In genomic region chr5:142747026-142747629, GRCm38 (mm10) we compare ENCODE assay signal across 21 mouse cellular contexts. TPM values are rescaled to one million over a fixed set of nuclear protein-coding genes. Genes with fewer than 3 reads are reported as not detected.
DNase-seq lines count a peak whose midpoint lies in the region; ATAC-seq and TF ChIP-seq lines count a peak whose summit lies in the region.
"Had no signal": no experiment of that assay in that cellular context is flagged by ENCODE, and none has a peak within 500 bp of the region (broad histone marks: within the 10 kb centered on the region; RNA-seq: fewer than 3 reads in every experiment).

No protein-coding gene starts in this region.

- H3K36me3 ChIP-seq in hindbrain, embryonic 14.5 days (replicated peaks; ENCODE audit: control insufficient read depth, insufficient read depth): peaks cover 89% of the 10 kb centered on the region
- H3K36me3 ChIP-seq in hindbrain, embryonic 10.5 days: peaks cover 98% of the 10 kb centered on the region
- H3K36me3 ChIP-seq in spleen, adult 2 months (ENCODE audit: control insufficient read depth, insufficient read depth, low read length): peaks cover 21% of the 10 kb centered on the region

- no peak for TF ChIP-seq CTCF in spleen, adult 2 months (IDR thresholded peaks at IDR 0.05; ENCODE audit: extremely low read depth, insufficient read depth, insufficient read length, insufficient replicate concordance)

- H3K9me3 ChIP-seq in hindbrain, embryonic 14.5 days (ENCODE audit: control insufficient read depth, low read length): no peaks in the 10 kb centered on the region
- 0 out of 2 replicates have a peak, but pooled peaks cover 2% of the 10 kb centered on the region for H3K9me3 ChIP-seq in hindbrain, embryonic 10.5 days
- H3K9me3 ChIP-seq: forebrain, embryonic 10.5 days; kidney, embryonic 15.5 days; lung, embryonic 15.5 days had no signal

- ATAC-seq in hindbrain, embryonic 14.5 days (ENCODE audit: low FRiP score): no peak
- ATAC-seq: intestine, postnatal 0 days; midbrain, embryonic 16.5 days had no signal

- DNase-seq in hindbrain, embryonic 14.5 days (ENCODE audit: low spot score): no peak
- no peak for DNase-seq in hindbrain, embryonic 10.5 days (ENCODE audit: low spot score)
- DNase-seq in spleen, adult 2 months (ENCODE audit: low read depth in 1 of 2, low spot score in 2 of 2): no peak
- DNase-seq in spleen, adult 18-20 months: no peak
- DNase-seq in thymus, postnatal 14 days: no peak
- no peak for DNase-seq in cerebellum, adult 9-11 months
- DNase-seq: cerebellum, adult 8-10 months; kidney, postnatal 36 days; right cerebral cortex, adult 18-20 months; right cerebral cortex, postnatal 4 days; thymus, adult 2 months had no signal

- peak overlapping the region; percentile 11; the same call in 1 of the 2 replicates for H3K27ac ChIP-seq in hindbrain, embryonic 14.5 days
- H3K27ac ChIP-seq in hindbrain, embryonic 10.5 days: no peak overlapping the region
- peak overlapping the region; percentile 19; the same call in 1 of the 2 replicates for H3K27ac ChIP-seq in spleen, adult 2 months (ENCODE audit: insufficient read depth, low read length)
- H3K27ac ChIP-seq in brown adipose tissue, adult 24 weeks (replicated peaks; ENCODE audit: low read depth, low read length): 0 out of 2 replicates have a peak overlapping the region, but pooled peaks have one; percentile 48
- H3K27ac ChIP-seq: forebrain, embryonic 10.5 days; kidney, embryonic 15.5 days; liver, embryonic 14.5 days; lung, embryonic 15.5 days; stomach, postnatal 0 days had no signal

- no peak for TF ChIP-seq POLR2A in spleen, adult 2 months (IDR thresholded peaks at IDR 0.05; ENCODE audit: low read depth, low read length)

- H3K27me3 ChIP-seq in hindbrain, embryonic 14.5 days (ENCODE audit: control insufficient read depth, insufficient read depth, low read length): no peaks in the 10 kb centered on the region
- no peaks in the 10 kb centered on the region for H3K27me3 ChIP-seq in hindbrain, embryonic 10.5 days (ENCODE audit: insufficient read depth, poor library complexity, severe bottlenecking)
- H3K27me3 ChIP-seq in spleen, adult 2 months (ENCODE audit: control insufficient read depth, insufficient read depth, low read length): no peaks in the 10 kb centered on the region
- H3K27me3 ChIP-seq: kidney, embryonic 15.5 days; lung, embryonic 15.5 days had no signal

- H3K4me1 ChIP-seq in hindbrain, embryonic 14.5 days (replicated peaks; ENCODE audit: control insufficient read depth, insufficient read depth, low read length): no peaks in the 10 kb centered on the region
- peaks cover 11% of the 10 kb centered on the region; the same call in 1 of the 2 replicates for H3K4me1 ChIP-seq in hindbrain, embryonic 10.5 days (replicated peaks)
- peaks cover 4% of the 10 kb centered on the region; the same call in 1 of the 2 replicates for H3K4me1 ChIP-seq in spleen, adult 2 months (ENCODE audit: control insufficient read depth, insufficient read depth, insufficient read length)
- no peaks in the 10 kb centered on the region for H3K4me1 ChIP-seq in brown adipose tissue, adult 24 weeks (ENCODE audit: control insufficient read depth, insufficient read depth, insufficient read length, low read length)
- H3K4me1 ChIP-seq: kidney, embryonic 15.5 days; lung, embryonic 15.5 days had no signal

- no peak overlapping the region for H3K4me3 ChIP-seq in hindbrain, embryonic 14.5 days (replicated peaks; ENCODE audit: low read length)
- H3K4me3 ChIP-seq in hindbrain, embryonic 10.5 days: no peak overlapping the region
- no peak overlapping the region for H3K4me3 ChIP-seq in spleen, adult 2 months (ENCODE audit: extremely low read depth, insufficient read depth, insufficient read length)
- H3K4me3 ChIP-seq in brown adipose tissue, adult 24 weeks (ENCODE audit: insufficient read depth, low read depth, low read length): no peak overlapping the region
- H3K4me3 ChIP-seq: forebrain, embryonic 10.5 days; kidney, embryonic 15.5 days; lung, embryonic 15.5 days; myocyte had no signal

- H3K4me2 ChIP-seq in hindbrain, embryonic 14.5 days (replicated peaks): no peak overlapping the region
- H3K4me2 ChIP-seq: heart, embryonic 11.5 days; kidney, embryonic 15.5 days; lung, embryonic 15.5 days had no signal

- WGBS in hindbrain, embryonic 14.5 days: 73% methylated on average over 12 of the region's 12 CpGs
- 84% methylated on average over 12 of the region's 12 CpGs for WGBS in hindbrain, embryonic 10.5 days
- WGBS in spleen, adult 2 months: 66% methylated on average over 12 of the region's 12 CpGs

- no peak overlapping the region for H3K9ac ChIP-seq in hindbrain, embryonic 14.5 days
- H3K9ac ChIP-seq: kidney, embryonic 15.5 days; liver, embryonic 14.5 days; lung, embryonic 15.5 days had no signal

RNA-seq across cellular contexts. Expression of gene Slc29a4, which starts 54.8 kb away (rescaled TPM):
- polyA plus RNA-seq in hindbrain, embryonic 14.5 days (2014; fragmentation: Nextera tagmentation; extraction: Ambion mirVana): 81.0 and 82.8 TPM in 2 replicates
- 21.8 and 42.3 TPM in 2 replicates for polyA plus RNA-seq in hindbrain, embryonic 10.5 days (2016; fragmentation: Nextera tagmentation; extraction: Ambion mirVana)
- polyA plus RNA-seq in spleen, adult 2 months (2012; rRNA removed): 9.7 and 12.9 TPM in 2 replicates
- polyA plus RNA-seq in brown adipose tissue, adult 24 weeks (2012; ENCODE audit: insufficient read depth, insufficient read length, missing spikeins): 0.75 TPM in 1 of 2 replicates, not detected in the other
- polyA plus RNA-seq: myocyte had no signal
